Mouse (Mus musculus): ENCODE measurements around the gene Tyms.
"Not testable (repeated sequence)": the region's sequence is repeated elsewhere in the genome, so short reads cannot be mapped to it uniquely, and the experiment has no call there.

Gene Tyms

GRCm38 (mm10) chr5:30103340-30103739 lies 29.9 kb upstream of the Tyms start:
- no peak for DNase-seq (ENCODE audit: low read depth, low spot score)

GRCm38 (mm10) chr5:30098260-30098659 lies 24.8 kb upstream of the Tyms start:
- DNase-seq (ENCODE audit: low read depth, low spot score) = no peak

- no peak for DNase-seq (ENCODE audit: low read depth, low spot score)
These were observed 22.3 kb upstream of the Tyms start for GRCm38 (mm10) chr5:30095731-30096130.

GRCm38 (mm10) chr5:30094399-30094798 lies 21.0 kb upstream of the Tyms start:
- DNase-seq (ENCODE audit: low read depth, low spot score) = no peak

GRCm38 (mm10) chr5:30092701-30093100 lies 19.3 kb upstream of the Tyms start:
- DNase-seq (ENCODE audit: low read depth, low spot score) = peak; percentile 83

- peak; percentile 14 for DNase-seq (ENCODE audit: low read depth, low spot score)
These were observed 1.0 kb downstream of the Tyms start for GRCm38 (mm10) chr5:30072377-30072776.

DNA sequence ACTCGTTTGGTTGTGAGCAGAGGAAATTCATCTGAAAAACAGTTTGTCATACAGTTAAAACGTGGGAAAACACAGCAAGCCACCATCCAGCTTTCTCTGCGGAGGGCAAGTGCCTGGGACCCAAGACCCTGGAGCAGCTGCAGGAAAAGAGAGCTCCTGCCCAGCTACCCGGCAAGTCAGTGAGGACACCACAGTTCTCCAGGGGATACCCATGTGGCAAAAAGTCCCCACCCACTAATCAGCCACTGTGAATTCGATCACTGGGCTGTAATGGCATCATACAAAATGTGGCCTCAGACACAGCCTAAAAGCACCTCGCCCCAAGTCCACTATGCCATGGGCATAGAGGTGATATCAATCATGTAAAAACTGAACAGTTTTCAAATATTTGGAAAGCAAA lies 1.7 kb downstream of the Tyms start:
- DNase-seq (ENCODE audit: low read depth, low spot score) = no peak

- DNase-seq (ENCODE audit: low read depth, low spot score) = no peak
These were observed 5.7 kb downstream of the Tyms start for GRCm38 (mm10) chr5:30067726-30068125.

GRCm38 (mm10) chr5:30059607-30060006 lies 13.8 kb downstream of the Tyms start:
- peak; percentile 90 for DNase-seq (ENCODE audit: low read depth, low spot score)

DNA sequence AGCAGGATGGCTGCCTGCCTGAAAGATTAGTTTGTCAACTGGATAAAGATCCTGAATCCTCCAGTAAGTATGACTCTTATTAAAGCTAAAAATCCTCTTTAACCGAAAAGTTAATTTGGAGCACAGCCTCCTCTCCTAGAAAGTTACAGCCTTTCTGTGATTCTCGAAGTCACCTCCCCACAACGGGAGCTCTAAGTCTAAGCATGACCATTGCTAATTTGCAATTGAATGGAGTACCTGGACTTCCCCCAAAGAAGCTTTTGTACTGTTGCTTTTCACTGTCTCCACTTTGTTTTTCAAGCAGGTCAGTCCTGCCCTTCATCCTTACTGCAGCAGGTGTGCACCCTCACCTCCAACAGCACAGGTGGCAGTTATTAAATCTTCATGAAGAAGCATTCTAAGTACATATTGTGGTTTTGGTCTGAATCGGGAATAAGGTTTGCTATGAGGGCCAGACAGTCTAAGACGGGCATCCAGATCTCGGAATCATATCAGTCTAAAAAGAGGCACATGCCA lies 15.1 kb downstream of the Tyms start:
- DNase-seq (ENCODE audit: low read depth, low spot score) = peak; percentile 85

DNA sequence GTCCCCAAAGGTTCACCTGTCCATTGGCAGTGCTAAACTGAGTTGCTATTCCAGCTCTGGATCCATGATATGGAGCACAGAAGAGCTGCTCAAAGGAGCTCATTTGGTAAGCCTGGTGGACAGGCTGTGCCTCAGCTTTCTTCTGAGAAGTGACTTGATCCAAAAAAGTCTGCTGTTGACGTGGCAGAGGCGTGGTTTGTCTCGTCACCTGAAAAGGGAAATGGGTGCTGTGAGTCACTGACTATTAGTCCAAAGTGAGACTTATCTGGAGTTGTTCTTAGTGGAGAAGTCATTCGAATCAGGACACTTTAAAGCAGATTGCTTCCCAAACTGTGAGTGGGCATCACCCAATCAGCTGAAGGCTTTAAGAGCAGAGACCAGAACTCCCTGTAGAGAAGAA lies 33.6 kb downstream of the Tyms start:
- DNase-seq (ENCODE audit: low read depth, low spot score) = not testable (repeated sequence)

GRCm38 (mm10) chr5:30039324-30039723 lies 34.1 kb downstream of the Tyms start:
- DNase-seq (ENCODE audit: low read depth, low spot score) = not testable (repeated sequence)

GRCm38 (mm10) chr5:30037111-30037510 lies 36.3 kb downstream of the Tyms start:
- DNase-seq (ENCODE audit: low read depth, low spot score) = not testable (repeated sequence)

- DNase-seq (ENCODE audit: low read depth, low spot score) = not testable (repeated sequence)
These were observed 37.6 kb downstream of the Tyms start for GRCm38 (mm10) chr5:30035862-30036261.

DNA sequence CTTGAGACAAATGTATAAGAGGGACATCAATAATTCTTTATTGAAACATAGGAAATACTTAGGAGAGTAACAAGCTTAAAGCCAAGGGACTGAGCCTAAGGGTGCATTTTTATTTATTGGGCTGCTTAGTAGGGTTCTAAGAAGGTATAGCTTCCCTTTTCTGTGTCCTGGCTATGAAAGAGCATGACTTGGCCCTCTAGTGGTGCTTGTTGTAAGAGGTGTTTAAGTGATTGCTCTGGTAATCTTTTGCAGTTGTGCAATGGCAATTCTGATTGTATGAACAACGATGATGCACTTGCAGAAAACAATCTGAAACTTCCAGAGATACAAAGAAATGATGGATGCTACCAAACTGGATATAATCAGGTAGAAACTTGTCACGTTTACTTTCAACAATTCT lies 58.8 kb downstream of the Tyms start:
- DNase-seq (ENCODE audit: low read depth, low spot score) = peak; percentile 49

GRCm38 (mm10) chr5:30012726-30013503 lies 60.5 kb downstream of the Tyms start, which contains the start of gene Il6:
TSS of gene Il6 (plus strand) at chr5:30013114.
- DNase-seq (ENCODE audit: low read depth, low spot score) = peak; percentile 62
